Mouse (Mus musculus) ES-Bruce4 (cell line): ENCODE measurements around the gene D8Ertd738e. TPM values are rescaled to one million over a fixed set of nuclear protein-coding genes. Genes with fewer than 3 reads are reported as not detected.
A peak's percentile ranks its signal among the peaks of the same experiment; 100 is the strongest.

Experiments
- H3K27ac ChIP-seq: 2 replicates; pipeline ENCODE4 v1.5.1; 2012; ENCODE audit warnings: low read length, inconsistent platforms; ENCODE audit not compliant: insufficient read depth
- H3K27me3 ChIP-seq: 2 replicates; pipeline ENCODE4 v1.6.1; 2012; ENCODE audit warnings: mild to moderate bottlenecking, low read length, inconsistent platforms; ENCODE audit not compliant: control insufficient read depth, poor library complexity, insufficient read depth, severe bottlenecking
- H3K36me3 ChIP-seq: 2 replicates; pipeline ENCODE4 v1.6.1; 2012; ENCODE audit warnings: inconsistent platforms, mild to moderate bottlenecking, low read length, moderate library complexity; ENCODE audit not compliant: control insufficient read depth, poor library complexity, insufficient read depth, severe bottlenecking
- H3K4me1 ChIP-seq: one replicate; pipeline ENCODE4 v1.8.1; 2011; ENCODE audit warnings: low read length; ENCODE audit not compliant: control insufficient read depth, insufficient read depth
- H3K4me3 ChIP-seq: 2 replicates; pipeline ENCODE4 v1.5.1; 2011; ENCODE audit warnings: low read depth, mild to moderate bottlenecking, low read length
- H3K9ac ChIP-seq: 2 replicates; pipeline ENCODE4 v1.6.1; 2012; ENCODE audit warnings: low read depth, mild to moderate bottlenecking, inconsistent platforms; ENCODE audit not compliant: poor library complexity, severe bottlenecking
- H3K9me3 ChIP-seq: replicated peaks from 2 replicates; pipeline ENCODE4 v1.6.1; 2012; ENCODE audit warnings: mild to moderate bottlenecking, low read length, inconsistent platforms; ENCODE audit not compliant: control insufficient read depth, poor library complexity, insufficient read depth, severe bottlenecking
- CTCF ChIP-seq: IDR thresholded peaks from one replicate; pipeline ENCODE4 v1.8.1; 2011; ENCODE audit warnings: low read depth, low read length
- EP300 ChIP-seq: IDR thresholded peaks from 2 replicates; pipeline ENCODE4 v1.6.1; 2011; ENCODE audit warnings: low read depth, low read length; ENCODE audit not compliant: insufficient read depth
- POLR2A ChIP-seq: IDR thresholded peaks from one replicate; pipeline ENCODE4 v1.8.1; 2011; ENCODE audit warnings: low read length; ENCODE audit not compliant: insufficient read depth
- polyA plus RNA-seq: library from polyadenylated mRNA; stranded (reverse); fragments of >200 nt; gene quantifications from 2 replicates; pipeline ENCODE4 v1.2.4, GENCODE M21; 2011; ENCODE audit warnings: low read depth; ENCODE audit not compliant: missing spikeins, insufficient read depth, insufficient read length

D8Ertd738e gene
- polyA plus RNA-seq, 1 experiment: 90.6 TPM

DNA sequence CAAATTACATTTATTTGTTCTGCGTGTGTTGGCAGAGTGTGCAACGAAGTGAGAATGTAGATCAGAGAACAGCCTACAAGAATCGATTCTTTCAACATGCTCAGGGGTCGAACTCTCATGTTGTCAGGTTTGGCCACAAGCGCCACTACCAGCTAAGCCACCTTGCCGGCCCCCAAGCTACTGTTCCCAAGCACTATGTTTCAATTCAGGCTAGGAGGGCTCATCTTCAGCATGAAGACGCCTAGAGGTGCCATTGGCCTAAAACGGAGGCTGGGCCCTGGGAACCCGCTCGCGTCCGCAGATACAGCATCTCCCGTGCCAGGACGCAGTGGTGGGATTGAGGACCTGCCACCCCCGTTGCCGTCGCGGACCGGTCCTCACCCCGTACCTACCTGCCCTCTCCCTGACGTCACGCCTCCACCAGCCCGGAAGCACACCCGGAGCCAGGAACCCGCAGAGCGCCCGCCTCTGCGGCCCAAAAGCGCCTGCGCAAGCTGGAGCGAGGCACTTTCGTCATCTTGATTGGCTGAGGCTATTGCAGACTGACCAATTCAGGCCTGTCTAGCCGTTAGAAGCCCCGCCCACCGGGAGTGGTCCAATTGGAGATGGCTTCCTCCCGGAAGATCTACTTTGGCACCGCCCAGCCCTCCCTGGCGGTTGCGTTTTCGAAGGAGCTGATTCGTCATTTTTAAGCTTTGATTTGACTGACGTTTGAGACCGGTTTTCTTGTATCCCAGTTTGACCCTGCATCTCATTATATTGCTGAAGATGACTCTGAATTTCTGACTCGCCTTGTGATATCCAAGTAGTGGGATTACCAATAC is 20.6 kb upstream of the D8Ertd738e start, which contains the start of gene Ccdc130:
Gene Ccdc130, minus strand, starts transcription at position 431 of the 824 bp plus-strand sequence.
- TF ChIP-seq POLR2A: no peak
- 0 out of 2 replicates have a peak, but pooled peaks have one; percentile 24 for TF ChIP-seq EP300
- Histone ChIP-seq H3K27ac (peak within 1 kb of the TSS; percentile 37; the same call in 1 of the 2 replicates), H3K9me3 (no peaks in the 10 kb centered on the region), H3K36me3 (peaks cover 5% of the 10 kb centered on the region), H3K4me3 (peak within 1 kb of the TSS; percentile 88), H3K9ac (peak within 1 kb of the TSS; percentile 74), H3K27me3 (no peaks in the 10 kb centered on the region), H3K4me1 (no peaks in the 10 kb centered on the region)

GRCm38 (mm10) chr8:84261098-84261497 is 11.6 kb upstream of the D8Ertd738e start:
- no peak for TF ChIP-seq POLR2A
- TF ChIP-seq CTCF: no peak
- TF ChIP-seq EP300: no peak
- H3K9ac ChIP-seq: no peak overlapping the region
- no peaks in the 10 kb centered on the region for H3K4me1 ChIP-seq
- H3K27ac ChIP-seq: no peak overlapping the region
- no peaks in the 10 kb centered on the region for H3K27me3 ChIP-seq
- H3K9me3 ChIP-seq: no peaks in the 10 kb centered on the region
- H3K4me3 ChIP-seq: no peak overlapping the region
- H3K36me3 ChIP-seq: peaks cover 18% of the 10 kb centered on the region

DNA sequence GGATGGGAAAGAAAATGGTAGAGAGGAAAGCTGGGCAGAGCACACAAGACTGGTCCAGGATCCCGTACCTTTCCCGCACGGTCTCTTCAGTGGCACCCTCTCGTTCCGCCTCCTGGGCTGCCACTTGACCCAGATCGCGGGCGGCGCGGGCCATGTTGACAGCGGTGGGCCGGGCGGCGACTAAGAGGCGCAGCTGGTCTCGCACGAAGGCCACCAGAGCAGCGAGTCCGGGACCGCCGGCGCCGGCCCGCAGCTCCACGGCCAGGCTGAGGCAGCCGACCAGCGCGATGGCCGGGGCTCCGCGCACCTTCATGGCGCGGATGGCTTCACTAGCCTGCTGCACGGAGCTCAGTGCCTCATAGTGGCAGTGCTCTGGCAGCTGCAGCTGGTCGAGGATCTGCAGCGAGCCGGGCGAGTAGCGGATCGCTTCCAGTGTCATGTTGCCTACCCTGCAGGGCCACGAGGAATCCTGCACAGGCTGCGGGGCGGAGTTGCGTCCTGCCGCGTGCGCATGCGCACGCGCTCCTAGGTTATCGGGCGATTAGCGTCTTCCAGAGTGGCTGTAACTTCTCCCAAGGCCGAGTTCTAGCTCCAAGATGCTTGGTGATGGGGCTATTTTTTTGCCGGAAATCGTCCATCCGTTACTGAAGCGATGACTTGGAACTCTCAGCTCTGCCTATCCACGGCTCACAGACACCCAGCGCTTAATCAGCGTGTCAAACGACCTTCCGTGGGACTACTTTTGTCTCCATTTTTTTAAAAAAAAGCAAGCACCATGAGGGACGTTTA is 7.5 kb upstream of the D8Ertd738e start, which contains the start of gene Mri1:
Gene Mri1, minus strand, starts transcription at position 505 of the 789 bp plus-strand sequence.
- Histone ChIP-seq H3K9ac (peak within 1 kb of the TSS; percentile 81), H3K27ac (peak within 1 kb of the TSS; percentile 70), H3K27me3 (no peaks in the 10 kb centered on the region), H3K9me3 (no peaks in the 10 kb centered on the region), H3K4me1 (no peaks in the 10 kb centered on the region), H3K4me3 (peak within 1 kb of the TSS; percentile 78), H3K36me3 (peaks cover 39% of the 10 kb centered on the region)
- TF ChIP-seq EP300 (no peak), POLR2A (peak; percentile 73)

GRCm38 (mm10) chr8:84256458-84256821 is 6.9 kb upstream of the D8Ertd738e start:
- Histone ChIP-seq H3K36me3 (peaks cover 39% of the 10 kb centered on the region), H3K27me3 (no peaks in the 10 kb centered on the region), H3K9ac (peak overlapping the region; percentile 81), H3K4me3 (peak overlapping the region; percentile 78), H3K9me3 (no peaks in the 10 kb centered on the region), H3K27ac (peak overlapping the region; percentile 23), H3K4me1 (no peaks in the 10 kb centered on the region)
- TF ChIP-seq CTCF: no peak
- TF ChIP-seq POLR2A: no peak
- TF ChIP-seq EP300: no peak

DNA sequence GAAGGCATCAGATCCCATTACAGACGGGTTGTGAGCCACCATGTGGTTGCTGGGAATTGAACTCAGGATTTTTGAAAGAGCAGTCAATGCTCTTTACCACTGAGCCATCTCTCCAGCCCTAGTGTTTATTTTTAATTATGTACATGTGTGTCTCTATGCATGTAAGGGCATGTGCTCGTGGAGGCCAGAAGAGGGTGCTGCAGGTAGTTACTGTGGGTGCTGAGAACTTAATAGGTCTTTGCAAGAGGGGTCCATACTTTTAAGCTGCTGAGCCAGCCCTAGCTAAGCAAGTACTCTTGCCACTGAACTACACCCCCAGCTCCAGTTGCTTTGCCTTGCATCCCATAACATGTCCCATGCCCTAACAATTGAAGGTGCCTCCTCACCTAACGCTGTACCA is 6.3 kb upstream of the D8Ertd738e start:
- Histone ChIP-seq H3K27ac (peak overlapping the region; percentile 23; the same call in 1 of the 2 replicates), H3K4me3 (peak overlapping the region; percentile 78), H3K9me3 (no peaks in the 10 kb centered on the region), H3K9ac (peak overlapping the region; percentile 81), H3K4me1 (no peaks in the 10 kb centered on the region), H3K27me3 (no peaks in the 10 kb centered on the region), H3K36me3 (peaks cover 43% of the 10 kb centered on the region)
- TF ChIP-seq EP300: no peak
- peak; percentile 21 for TF ChIP-seq CTCF
- no peak for TF ChIP-seq POLR2A

DNA sequence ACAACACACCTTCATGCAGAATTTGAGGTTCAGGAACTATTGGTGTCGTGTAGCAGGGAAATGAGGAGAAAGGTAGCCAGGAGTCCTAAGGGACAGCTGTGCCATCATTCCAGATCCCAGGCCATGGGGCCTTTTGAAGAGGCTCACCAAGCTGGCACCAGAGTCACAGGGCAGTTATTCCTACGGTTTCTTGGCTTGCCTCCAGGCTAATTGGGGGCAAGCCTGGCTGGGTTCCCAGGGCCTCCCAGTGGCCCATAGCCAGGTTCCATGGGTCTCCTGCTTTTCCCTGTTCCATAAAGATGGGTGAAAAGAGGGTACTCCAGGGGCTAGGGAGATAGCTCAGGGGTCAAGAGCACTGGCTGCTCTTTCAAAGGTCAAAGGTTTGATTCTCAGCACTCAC is 7.7 kb downstream of the D8Ertd738e start:
- Histone ChIP-seq H3K9me3 (no peaks in the 10 kb centered on the region), H3K27ac (no peak overlapping the region), H3K4me3 (no peak overlapping the region), H3K27me3 (no peaks in the 10 kb centered on the region), H3K4me1 (peaks cover 2% of the 10 kb centered on the region), H3K36me3 (peaks cover 17% of the 10 kb centered on the region), H3K9ac (no peak overlapping the region)
- no peak for TF ChIP-seq CTCF
- TF ChIP-seq POLR2A: no peak
- no peak for TF ChIP-seq EP300
